Mouse (Mus musculus) midbrain, embryonic 14.5 days (tissue): ENCODE results near the gene Adh7. TPM values are rescaled to one million over a fixed set of nuclear protein-coding genes. Genes with fewer than 3 reads are reported as not detected.

Source experiments
- ATAC-seq: fragments of 200-750 bp; cut with Nextera tagmentation; 2 replicates; pipeline ENCODE4 v1.8.0; 2017; ENCODE audit warnings: moderate number of reproducible peaks, moderate library complexity; ENCODE audit not compliant: low FRiP score, low TSS enrichment
- DNase-seq: peaks from one replicate; pipeline ENCODE4 v3.0.0-alpha.2; 2015
- H3K27ac ChIP-seq: fragments of 300-500 bp; sonication (generic); replicated peaks from 2 replicates; pipeline ENCODE4 v1.5.1; 2014; ENCODE audit warnings: mild to moderate bottlenecking, low read depth, low read length, moderate library complexity
- H3K27me3 ChIP-seq: fragments of 300-500 bp; sonication (generic); 2 replicates; pipeline ENCODE4 v1.6.1; 2014; ENCODE audit warnings: low read length, control low read depth, mixed read lengths; ENCODE audit not compliant: control insufficient read depth, insufficient read depth
- H3K36me3 ChIP-seq: fragments of 300-500 bp; sonication (generic); 2 replicates; pipeline ENCODE4 v1.6.1; 2014; ENCODE audit warnings: low read length, control low read depth; ENCODE audit not compliant: control insufficient read depth, insufficient read depth
- H3K4me1 ChIP-seq: fragments of 300-500 bp; sonication (generic); 2 replicates; pipeline ENCODE4 v1.6.1; 2014; ENCODE audit warnings: mild to moderate bottlenecking, antibody characterized with exemption, low read length, control low read depth; ENCODE audit not compliant: control insufficient read depth, insufficient read depth
- H3K4me2 ChIP-seq: fragments of 300-500 bp; sonication (generic); 2 replicates; pipeline ENCODE4 v1.6.1; 2014; ENCODE audit warnings: mild to moderate bottlenecking, low read length, moderate library complexity
- H3K4me3 ChIP-seq: fragments of 300-500 bp; sonication (generic); replicated peaks from 2 replicates; pipeline ENCODE4 v1.5.1; 2014; ENCODE audit warnings: low read depth, low read length
- H3K9ac ChIP-seq: fragments of 300-500 bp; sonication (generic); replicated peaks from 2 replicates; pipeline ENCODE4 v1.6.1; 2014; ENCODE audit warnings: mild to moderate bottlenecking, low read length, moderate library complexity
- H3K9me3 ChIP-seq: fragments of 300-500 bp; sonication (generic); 2 replicates; pipeline ENCODE4 v1.6.1; 2016; ENCODE audit warnings: low read length, control low read depth, mixed read lengths; ENCODE audit not compliant: control insufficient read depth
- WGBS: fragments of 180-500 bp; shearing (Covaris S2); extraction: QIAGEN DNeasy Blood & Tissue Kit; methylation state at CpG from one replicate; pipeline ENCODE4 v1.1.7; 2014; 5-methylcytosine and 5-hydroxymethylcytosine counted together
- polyA plus RNA-seq: library from polyadenylated mRNA; unstranded; fragments of >200 nt; fragmentation: Nextera tagmentation; extraction: Ambion mirVana; gene quantifications from 2 replicates; pipeline ENCODE4 v1.2.1, GENCODE M21; 2014

The Adh7 gene
- polyA plus RNA-seq, 1 experiment from 2014 or later, result 1.4 TPM

DNA sequence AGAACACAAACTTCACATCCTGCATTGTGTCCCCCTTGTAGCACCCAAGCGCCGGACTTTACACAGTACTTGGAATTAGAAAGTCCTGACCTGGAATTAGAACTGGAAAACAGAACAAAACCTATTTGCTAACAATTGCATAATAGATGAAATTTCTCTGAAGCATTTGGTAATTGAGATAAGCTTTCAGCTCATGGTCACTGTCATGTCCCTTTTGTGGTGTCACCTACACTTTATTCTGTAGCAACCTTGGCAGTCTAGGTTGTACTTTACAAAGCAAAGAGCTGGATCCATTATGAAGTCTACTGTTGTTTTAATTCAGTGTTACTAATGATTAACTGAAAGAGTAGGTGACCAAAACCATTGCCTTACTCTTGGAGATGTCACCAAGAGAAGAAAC, 9.5 kb downstream of the Adh7 start:
- Histone ChIP-seq H3K9me3 (no peaks in the 10 kb centered on the region), H3K9ac (no peak overlapping the region), H3K4me3 (no peak overlapping the region), H3K27me3 (no peaks in the 10 kb centered on the region), H3K4me1 (no peaks in the 10 kb centered on the region), H3K27ac (no peak overlapping the region), H3K4me2 (no peak overlapping the region), H3K36me3 (no peaks in the 10 kb centered on the region)
- DNase-seq (no peak), ATAC-seq (no peak)
- WGBS, result 88% methylated on average over 2 of the region's 2 CpGs

GRCm38 (mm10) chr3:138227782-138228181, 10.2 kb downstream of the Adh7 start:
- WGBS, result 95% methylated on average over 8 of the region's 8 CpGs
- Histone ChIP-seq H3K4me2 (no peak overlapping the region), H3K27me3 (no peaks in the 10 kb centered on the region), H3K36me3 (no peaks in the 10 kb centered on the region), H3K27ac (no peak overlapping the region), H3K9ac (no peak overlapping the region), H3K4me3 (no peak overlapping the region), H3K9me3 (no peaks in the 10 kb centered on the region), H3K4me1 (no peaks in the 10 kb centered on the region)
- DNase-seq (no peak), ATAC-seq (no peak)

GRCm38 (mm10) chr3:138229448-138229847, 11.9 kb downstream of the Adh7 start:
- H3K27me3 ChIP-seq, result no peaks in the 10 kb centered on the region
- H3K4me3 ChIP-seq, result no peak overlapping the region

GRCm38 (mm10) chr3:138230266-138230665, 12.7 kb downstream of the Adh7 start:
- WGBS, result 69% methylated on average over 3 of the region's 3 CpGs
- Histone ChIP-seq H3K27ac (no peak overlapping the region), H3K9ac (no peak overlapping the region), H3K4me3 (no peak overlapping the region), H3K27me3 (no peaks in the 10 kb centered on the region), H3K36me3 (no peaks in the 10 kb centered on the region), H3K4me1 (no peaks in the 10 kb centered on the region), H3K4me2 (no peak overlapping the region), H3K9me3 (no peaks in the 10 kb centered on the region)
- ATAC-seq, result no peak
- no peak for DNase-seq

More at GRCm38 (mm10) chr3:138229448-138229847, 11.9 kb downstream of the Adh7 start:
- H3K36me3 ChIP-seq, result no peaks in the 10 kb centered on the region
- ATAC-seq, result no peak
- H3K9ac ChIP-seq, result no peak overlapping the region
- H3K4me1 ChIP-seq, result no peaks in the 10 kb centered on the region
- 89% methylated on average over 1 of the region's 1 CpGs for WGBS
- no peak overlapping the region for H3K27ac ChIP-seq
- H3K9me3 ChIP-seq, result no peaks in the 10 kb centered on the region
- H3K4me2 ChIP-seq, result no peak overlapping the region
- DNase-seq, result no peak

DNA sequence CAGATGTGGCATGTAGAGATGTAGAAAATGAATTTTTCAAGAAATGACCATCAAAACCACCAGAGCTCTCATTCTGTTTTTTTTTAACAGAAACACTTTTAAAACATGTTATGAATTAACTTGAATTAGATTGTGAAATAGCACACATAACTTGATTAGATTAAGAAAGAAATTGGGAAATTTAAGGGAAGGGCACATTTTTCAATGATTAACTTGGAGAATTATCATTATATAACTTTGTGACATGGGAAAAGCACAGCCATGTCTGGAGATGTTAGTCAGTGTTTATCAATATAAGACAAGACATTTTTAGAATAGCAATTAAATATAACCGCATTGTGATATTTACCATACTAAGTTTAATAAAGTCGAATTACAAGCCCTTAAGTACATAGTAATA, 14.0 kb downstream of the Adh7 start:
- Histone ChIP-seq H3K9ac (no peak overlapping the region), H3K4me1 (no peaks in the 10 kb centered on the region), H3K9me3 (no peaks in the 10 kb centered on the region), H3K4me3 (no peak overlapping the region), H3K4me2 (no peak overlapping the region), H3K27me3 (no peaks in the 10 kb centered on the region), H3K36me3 (no peaks in the 10 kb centered on the region), H3K27ac (no peak overlapping the region)
- ATAC-seq (no peak), DNase-seq (no peak)
- 90% methylated on average over 2 of the region's 2 CpGs for WGBS

- ATAC-seq (no peak), DNase-seq (no peak)
- H3K4me2 ChIP-seq, result no peak overlapping the region
- H3K4me3 ChIP-seq, result no peak overlapping the region
- no peak overlapping the region for H3K27ac ChIP-seq
- H3K36me3 ChIP-seq, result no peaks in the 10 kb centered on the region
- no peaks in the 10 kb centered on the region for H3K27me3 ChIP-seq
- H3K9ac ChIP-seq, result no peak overlapping the region
- H3K9me3 ChIP-seq, result no peaks in the 10 kb centered on the region
- WGBS, result 79% methylated on average over 11 of the region's 11 CpGs
- H3K4me1 ChIP-seq, result 0 out of 2 replicates have a peak, but pooled peaks cover 3% of the 10 kb centered on the region
Measured at GRCm38 (mm10) chr3:138236546-138237163, 19.1 kb downstream of the Adh7 start.

DNA sequence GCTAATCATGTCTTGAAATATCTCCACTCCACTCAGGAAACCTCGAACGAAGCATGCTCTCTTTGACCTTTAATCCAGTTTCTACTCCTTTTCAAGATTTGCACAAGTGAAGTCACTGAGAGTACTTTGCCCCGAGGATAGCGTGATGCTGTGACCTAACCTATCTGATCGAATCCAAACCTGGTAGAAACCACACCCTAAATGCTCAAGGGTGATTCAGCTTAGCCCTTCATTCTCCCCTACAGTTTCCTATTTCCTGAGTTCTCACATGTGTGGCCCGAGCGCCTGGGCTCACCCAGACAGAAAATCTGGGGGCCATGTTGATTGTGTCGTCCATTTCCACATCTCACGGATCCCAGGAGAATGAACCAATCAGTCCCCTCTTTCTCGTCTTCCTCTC, 20.5 kb downstream of the Adh7 start:
- ATAC-seq (no peak), DNase-seq (no peak)
- Histone ChIP-seq H3K4me1 (0 out of 2 replicates have a peak, but pooled peaks cover 3% of the 10 kb centered on the region), H3K9ac (no peak overlapping the region), H3K4me2 (no peak overlapping the region), H3K9me3 (no peaks in the 10 kb centered on the region), H3K27ac (no peak overlapping the region), H3K27me3 (no peaks in the 10 kb centered on the region), H3K4me3 (no peak overlapping the region), H3K36me3 (no peaks in the 10 kb centered on the region)
- 89% methylated on average over 10 of the region's 10 CpGs for WGBS

- Histone ChIP-seq H3K4me1 (0 out of 2 replicates have a peak, but pooled peaks cover 3% of the 10 kb centered on the region), H3K9me3 (no peaks in the 10 kb centered on the region), H3K9ac (no peak overlapping the region), H3K27me3 (no peaks in the 10 kb centered on the region), H3K36me3 (no peaks in the 10 kb centered on the region), H3K27ac (no peak overlapping the region), H3K4me3 (no peak overlapping the region), H3K4me2 (no peak overlapping the region)
- ATAC-seq, result no peak
- DNase-seq, result no peak
- 92% methylated on average over 6 of the region's 6 CpGs for WGBS
Measured at GRCm38 (mm10) chr3:138239461-138239860, 21.9 kb downstream of the Adh7 start.

GRCm38 (mm10) chr3:138240411-138240810, 22.9 kb downstream of the Adh7 start:
- Histone ChIP-seq H3K27ac (no peak overlapping the region), H3K4me3 (no peak overlapping the region), H3K4me2 (no peak overlapping the region), H3K36me3 (no peaks in the 10 kb centered on the region), H3K4me1 (0 out of 2 replicates have a peak, but pooled peaks cover 3% of the 10 kb centered on the region), H3K27me3 (no peaks in the 10 kb centered on the region), H3K9ac (no peak overlapping the region), H3K9me3 (no peaks in the 10 kb centered on the region)
- peak; percentile 49 for DNase-seq
- WGBS, result 89% methylated on average over 3 of the region's 3 CpGs
- no peak for ATAC-seq
